In genomic region chr7:46181590-46181989, GRCm38 (mm10) we compare ENCODE assay signal across 8 mouse cellular contexts. TPM values are rescaled to one million over a fixed set of nuclear protein-coding genes. Genes with fewer than 3 reads are reported as not detected.
DNase-seq lines count a peak whose midpoint lies in the region; ATAC-seq and TF ChIP-seq lines count a peak whose summit lies in the region.
"Had no signal": no experiment of that assay in that cellular context is flagged by ENCODE, and none has a peak within 500 bp of the region (broad histone marks: within the 10 kb centered on the region; RNA-seq: fewer than 3 reads in every experiment).

No protein-coding gene starts in this region.

- no peak overlapping the region for H3K4me3 ChIP-seq in forebrain, embryonic 16.5 days (replicated peaks; ENCODE audit: low read length)
- H3K4me3 ChIP-seq in kidney, adult 2 months (ENCODE audit: insufficient read depth, low read depth, low read length): no peak overlapping the region
- no peak overlapping the region for H3K4me3 ChIP-seq in lung, embryonic 14.5 days (ENCODE audit: low read depth, low read length)
- H3K4me3 ChIP-seq: heart, embryonic 15.5 days had no signal

- peak; percentile 51 to 56 for DNase-seq in B cell, adult 2 months
- peak; percentile 54 for DNase-seq in ES-CJ7 (ENCODE audit: low read depth, low spot score)
- peak; percentile 78 for DNase-seq in cerebellum, adult 11-12 months
- DNase-seq in kidney, adult 2 months: peak; percentile 46
- DNase-seq in lung, embryonic 14.5 days: peak; percentile 81
- DNase-seq in retina, postnatal 7 days (ENCODE audit: low read depth, low spot score): peak; percentile 66

- TF ChIP-seq CTCF in kidney, adult 2 months (conservative IDR thresholded peaks at IDR 0.05; ENCODE audit: insufficient read depth, insufficient read length, low read depth, low read length): peak; percentile 92
- peak; percentile 92 for TF ChIP-seq CTCF in lung, embryonic 14.5 days (IDR thresholded peaks at IDR 0.05; ENCODE audit: low read depth)

- H3K27ac ChIP-seq in forebrain, embryonic 16.5 days (ENCODE audit: low read length): no peak overlapping the region
- H3K27ac ChIP-seq in kidney, adult 2 months (ENCODE audit: insufficient read depth, low read depth, low read length): no peak overlapping the region
- H3K27ac ChIP-seq in lung, embryonic 14.5 days (ENCODE audit: low read depth): no peak overlapping the region
- H3K27ac ChIP-seq: heart, embryonic 15.5 days had no signal

- peak; percentile 71 for ATAC-seq in forebrain, embryonic 16.5 days
- peak; percentile 66 for ATAC-seq in lung, embryonic 14.5 days (ENCODE audit: insufficient read depth)

- no peaks in the 10 kb centered on the region for H3K9me3 ChIP-seq in forebrain, embryonic 16.5 days (ENCODE audit: control insufficient read depth, low read length)
- no peaks in the 10 kb centered on the region for H3K9me3 ChIP-seq in lung, embryonic 14.5 days (ENCODE audit: low read depth, low read length)
- H3K9me3 ChIP-seq: heart, embryonic 15.5 days had no signal

- peaks cover 18% of the 10 kb centered on the region; the same call in 1 of the 2 replicates for H3K27me3 ChIP-seq in forebrain, embryonic 16.5 days (replicated peaks; ENCODE audit: control insufficient read depth, insufficient read depth, low read length)
- H3K27me3 ChIP-seq in kidney, adult 2 months (replicated peaks; ENCODE audit: control insufficient read depth, insufficient read depth, low read length): no peaks in the 10 kb centered on the region
- H3K27me3 ChIP-seq in lung, embryonic 14.5 days (ENCODE audit: insufficient read depth, low read length): peaks cover 44% of the 10 kb centered on the region

- no peaks in the 10 kb centered on the region for H3K36me3 ChIP-seq in forebrain, embryonic 16.5 days (ENCODE audit: control insufficient read depth, insufficient read depth)
- no peaks in the 10 kb centered on the region for H3K36me3 ChIP-seq in kidney, adult 2 months (ENCODE audit: control insufficient read depth, insufficient read depth, low read length)
- no peaks in the 10 kb centered on the region for H3K36me3 ChIP-seq in lung, embryonic 14.5 days (ENCODE audit: insufficient read depth)
- H3K36me3 ChIP-seq: heart, embryonic 15.5 days had no signal

- H3K9ac ChIP-seq in forebrain, embryonic 16.5 days (replicated peaks; ENCODE audit: low read depth, low read length): no peak overlapping the region
- no peak overlapping the region for H3K9ac ChIP-seq in lung, embryonic 14.5 days
- H3K9ac ChIP-seq: heart, embryonic 15.5 days had no signal

- no peak for TF ChIP-seq POLR2A in kidney, adult 2 months (IDR thresholded peaks at IDR 0.05; ENCODE audit: low read depth, low read length)

- H3K4me1 ChIP-seq in forebrain, embryonic 16.5 days (replicated peaks; ENCODE audit: control insufficient read depth, insufficient read depth, low read length): peaks cover 16% of the 10 kb centered on the region
- H3K4me1 ChIP-seq in kidney, adult 2 months (ENCODE audit: control insufficient read depth, insufficient read depth, low read length): no peaks in the 10 kb centered on the region
- H3K4me1 ChIP-seq in lung, embryonic 14.5 days (ENCODE audit: insufficient read depth): no peaks in the 10 kb centered on the region

- WGBS in forebrain, embryonic 16.5 days: 0% methylated on average over 3 of the region's 3 CpGs
- WGBS in kidney, adult 2 months: 2% methylated on average over 3 of the region's 3 CpGs
- 1% methylated on average over 3 of the region's 3 CpGs for WGBS in lung, embryonic 14.5 days

- H3K4me2 ChIP-seq in forebrain, embryonic 16.5 days (ENCODE audit: low read length): no peak overlapping the region
- H3K4me2 ChIP-seq in lung, embryonic 14.5 days: no peak overlapping the region
- H3K4me2 ChIP-seq: heart, embryonic 15.5 days had no signal

RNA-seq across cellular contexts. Expression of gene Abcc8, which starts 1.8 kb away (rescaled TPM):
- 33.2 and 34.3 TPM in 2 replicates for polyA plus RNA-seq in forebrain, embryonic 16.5 days (2015; fragmentation: Nextera tagmentation; extraction: Ambion mirVana)
- polyA plus RNA-seq in kidney, adult 2 months (2012; rRNA removed): 0.30 and 0.64 TPM in 2 replicates
- polyA plus RNA-seq in lung, embryonic 14.5 days (2014; fragmentation: Nextera tagmentation; extraction: Ambion mirVana): 0.32 and 0.64 TPM in 2 replicates

RNA-seq across cellular contexts. Expression of gene Ush1c, which starts 56.7 kb away (rescaled TPM):
- polyA plus RNA-seq in forebrain, embryonic 16.5 days (2015; fragmentation: Nextera tagmentation; extraction: Ambion mirVana): 1.2 and 2.5 TPM in 2 replicates
- polyA plus RNA-seq in kidney, adult 2 months (2012; rRNA removed): 50.8 and 52.4 TPM in 2 replicates
- polyA plus RNA-seq in lung, embryonic 14.5 days (2014; fragmentation: Nextera tagmentation; extraction: Ambion mirVana): 0.22 and 0.88 TPM in 2 replicates

RNA-seq across cellular contexts. Expression of gene Otog, which starts 59.2 kb away (rescaled TPM):
- not detected in 2 replicates for polyA plus RNA-seq in forebrain, embryonic 16.5 days (2015; fragmentation: Nextera tagmentation; extraction: Ambion mirVana)
- polyA plus RNA-seq in kidney, adult 2 months (2012; rRNA removed): 0.04 and 0.06 TPM in 2 replicates
- not detected in 2 replicates for polyA plus RNA-seq in lung, embryonic 14.5 days (2014; fragmentation: Nextera tagmentation; extraction: Ambion mirVana)
- polyA plus RNA-seq: heart, embryonic 15.5 days had no signal

Comparison
In these comparisons a context has a peak if more than half of its experiments do, and no peak if none do; other contexts are left out.
1. RNA of gene Abcc8, which starts 1.8 kb away (polyA plus RNA-seq): 33.2 to 34.3 TPM in forebrain, embryonic 16.5 days; 0.32 to 0.64 TPM in lung, embryonic 14.5 days and 0.30 to 0.64 TPM in kidney, adult 2 months; every median in the first group is over 10 times any median in the second.
2. RNA of gene Ush1c, which starts 56.7 kb away (polyA plus RNA-seq): 50.8 to 52.4 TPM in kidney, adult 2 months; 1.2 to 2.5 TPM in forebrain, embryonic 16.5 days and 0.22 to 0.88 TPM in lung, embryonic 14.5 days; every median in the first group is over 10 times any median in the second.
3. Peak in every context shown above with its lines, with median percentiles within 50 percentile points of each other: DNase-seq.